Mouse (Mus musculus) ES-Bruce4 (cell line): ENCODE results near the gene Gm49384. TPM values are rescaled to one million over a fixed set of nuclear protein-coding genes. Genes with fewer than 3 reads are reported as not detected.

Experiments used
- H3K27ac ChIP-seq: 2 replicates; pipeline ENCODE4 v1.5.1; 2012; ENCODE audit warnings: low read length, inconsistent platforms; ENCODE audit not compliant: insufficient read depth
- H3K27me3 ChIP-seq: 2 replicates; pipeline ENCODE4 v1.6.1; 2012; ENCODE audit warnings: mild to moderate bottlenecking, low read length, inconsistent platforms; ENCODE audit not compliant: control insufficient read depth, poor library complexity, insufficient read depth, severe bottlenecking
- H3K36me3 ChIP-seq: 2 replicates; pipeline ENCODE4 v1.6.1; 2012; ENCODE audit warnings: inconsistent platforms, mild to moderate bottlenecking, low read length, moderate library complexity; ENCODE audit not compliant: control insufficient read depth, poor library complexity, insufficient read depth, severe bottlenecking
- H3K4me1 ChIP-seq: one replicate; pipeline ENCODE4 v1.8.1; 2011; ENCODE audit warnings: low read length; ENCODE audit not compliant: control insufficient read depth, insufficient read depth
- H3K4me3 ChIP-seq: 2 replicates; pipeline ENCODE4 v1.5.1; 2011; ENCODE audit warnings: low read depth, mild to moderate bottlenecking, low read length
- H3K9ac ChIP-seq: 2 replicates; pipeline ENCODE4 v1.6.1; 2012; ENCODE audit warnings: low read depth, mild to moderate bottlenecking, inconsistent platforms; ENCODE audit not compliant: poor library complexity, severe bottlenecking
- H3K9me3 ChIP-seq: replicated peaks from 2 replicates; pipeline ENCODE4 v1.6.1; 2012; ENCODE audit warnings: mild to moderate bottlenecking, low read length, inconsistent platforms; ENCODE audit not compliant: control insufficient read depth, poor library complexity, insufficient read depth, severe bottlenecking
- CTCF ChIP-seq: IDR thresholded peaks from one replicate; pipeline ENCODE4 v1.8.1; 2011; ENCODE audit warnings: low read depth, low read length
- EP300 ChIP-seq: IDR thresholded peaks from 2 replicates; pipeline ENCODE4 v1.6.1; 2011; ENCODE audit warnings: low read depth, low read length; ENCODE audit not compliant: insufficient read depth
- POLR2A ChIP-seq: IDR thresholded peaks from one replicate; pipeline ENCODE4 v1.8.1; 2011; ENCODE audit warnings: low read length; ENCODE audit not compliant: insufficient read depth
- polyA plus RNA-seq: library from polyadenylated mRNA; stranded (reverse); fragments of >200 nt; gene quantifications from 2 replicates; pipeline ENCODE4 v1.2.4, GENCODE M21; 2011; ENCODE audit warnings: low read depth; ENCODE audit not compliant: missing spikeins, insufficient read depth, insufficient read length

The Gm49384 gene
- 27.7 and 32.7 TPM in 2 replicates for polyA plus RNA-seq

GRCm38 (mm10) chr12:69204052-69204833, at the start of gene Gm49384:
Gene Gm49384 (minus strand): TSS chr12:69204267.
- H3K9ac ChIP-seq, result no peak within 1 kb of the TSS
- no peak within 1 kb of the TSS for H3K27ac ChIP-seq
- TF ChIP-seq CTCF (no peak), POLR2A (no peak), EP300 (no peak)
- peaks cover 15% of the 10 kb centered on the region for H3K36me3 ChIP-seq
- H3K27me3 ChIP-seq, result no peaks in the 10 kb centered on the region
- no peaks in the 10 kb centered on the region for H3K4me1 ChIP-seq
- H3K4me3 ChIP-seq, result no peak within 1 kb of the TSS
- no peaks in the 10 kb centered on the region for H3K9me3 ChIP-seq

- Histone ChIP-seq H3K9me3 (no peaks in the 10 kb centered on the region), H3K36me3 (no peaks in the 10 kb centered on the region), H3K27ac (no peak overlapping the region), H3K9ac (no peak overlapping the region), H3K4me3 (no peak overlapping the region), H3K4me1 (no peaks in the 10 kb centered on the region), H3K27me3 (no peaks in the 10 kb centered on the region)
- TF ChIP-seq EP300, result no peak
- TF ChIP-seq CTCF, result no peak
- no peak for TF ChIP-seq POLR2A
These were observed 49.7 kb upstream of the Gm49384 start for GRCm38 (mm10) chr12:69253806-69254205.

GRCm38 (mm10) chr12:69250756-69251155, 46.7 kb upstream of the Gm49384 start:
- Histone ChIP-seq H3K9ac (no peak overlapping the region), H3K36me3 (no peaks in the 10 kb centered on the region), H3K27me3 (no peaks in the 10 kb centered on the region), H3K4me1 (no peaks in the 10 kb centered on the region), H3K9me3 (no peaks in the 10 kb centered on the region), H3K4me3 (no peak overlapping the region), H3K27ac (no peak overlapping the region)
- TF ChIP-seq CTCF, result no peak
- no peak for TF ChIP-seq POLR2A
- TF ChIP-seq EP300, result no peak

- H3K36me3 ChIP-seq, result no peaks in the 10 kb centered on the region
- TF ChIP-seq POLR2A (no peak), EP300 (no peak), CTCF (no peak)
- H3K4me3 ChIP-seq, result no peak overlapping the region
- H3K4me1 ChIP-seq, result no peaks in the 10 kb centered on the region
- no peak overlapping the region for H3K9ac ChIP-seq
- H3K27ac ChIP-seq, result no peak overlapping the region
- no peaks in the 10 kb centered on the region for H3K9me3 ChIP-seq
- H3K27me3 ChIP-seq, result no peaks in the 10 kb centered on the region
These were observed 45.7 kb upstream of the Gm49384 start for GRCm38 (mm10) chr12:69249766-69250165.

GRCm38 (mm10) chr12:69241771-69242431, 37.8 kb upstream of the Gm49384 start:
- peak; percentile 49 for TF ChIP-seq POLR2A
- no peak for TF ChIP-seq CTCF
- no peak overlapping the region for H3K27ac ChIP-seq
- no peaks in the 10 kb centered on the region for H3K4me1 ChIP-seq
- H3K4me3 ChIP-seq, result peak overlapping the region; percentile 87
- H3K27me3 ChIP-seq, result no peaks in the 10 kb centered on the region
- H3K9ac ChIP-seq, result peak overlapping the region; percentile 72
- no peaks in the 10 kb centered on the region for H3K9me3 ChIP-seq
- no peaks in the 10 kb centered on the region for H3K36me3 ChIP-seq

GRCm38 (mm10) chr12:69241405-69241770, 37.3 kb upstream of the Gm49384 start:
- no peak for TF ChIP-seq CTCF
- Histone ChIP-seq H3K27ac (no peak overlapping the region), H3K9me3 (no peaks in the 10 kb centered on the region), H3K27me3 (no peaks in the 10 kb centered on the region), H3K4me3 (peak overlapping the region; percentile 87; the same call in 1 of the 2 replicates), H3K4me1 (no peaks in the 10 kb centered on the region), H3K9ac (peak overlapping the region; percentile 72), H3K36me3 (no peaks in the 10 kb centered on the region)
